Mouse (Mus musculus): Measurements from ENCODE around the gene Evi2b. TPM values are rescaled to one million over a fixed set of nuclear protein-coding genes. Genes with fewer than 3 reads are reported as not detected.

The Evi2b gene
- polyA plus RNA-seq, 1 experiment: 56.7 TPM

DNA sequence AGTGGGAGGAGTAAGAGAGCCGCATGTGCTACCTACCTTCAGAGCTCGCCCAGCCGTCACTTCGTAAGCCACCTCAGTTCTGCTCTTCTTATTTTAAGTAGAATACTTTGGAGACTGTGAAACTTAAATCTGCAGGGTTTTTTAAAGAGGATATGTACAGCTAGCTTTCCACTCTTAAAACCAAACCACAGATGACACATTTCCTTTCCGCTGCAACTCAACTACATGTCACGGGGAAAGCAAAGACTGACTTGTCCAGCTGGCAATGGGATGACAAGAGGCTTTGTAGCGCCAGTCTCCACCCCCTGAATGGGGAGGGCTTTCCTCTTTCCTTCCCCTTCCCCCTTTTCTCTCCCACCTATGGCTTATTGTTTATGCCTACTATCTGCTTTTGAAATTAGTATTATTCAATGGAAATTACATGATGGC, 6.8 kb upstream of the Evi2b start, which contains the start of the genes Evi2 and Evi2a:
Evi2 (minus strand) TSS at position 257 of the 429 bp plus-strand sequence.
Evi2a (minus strand) TSS at position 277 of the 429 bp plus-strand sequence.
- H3K4me3 ChIP-seq (ENCODE audit: extremely low read depth, insufficient read depth, insufficient read length): peak within 1 kb of the TSS; percentile 57
- TF ChIP-seq POLR2A (IDR thresholded peaks at IDR 0.05; ENCODE audit: low read depth, low read length): peak; percentile 37; the same call in 1 of the 2 replicates
- no peak for TF ChIP-seq CTCF (IDR thresholded peaks at IDR 0.05; ENCODE audit: extremely low read depth, insufficient read depth, insufficient read length, insufficient replicate concordance)
- peak within 1 kb of the TSS; percentile 81 for H3K27ac ChIP-seq (ENCODE audit: insufficient read depth, low read length)
- H3K36me3 ChIP-seq (ENCODE audit: control insufficient read depth, insufficient read depth, low read length): no peaks in the 10 kb centered on the region
- no peaks in the 10 kb centered on the region for H3K27me3 ChIP-seq (ENCODE audit: control insufficient read depth, insufficient read depth, low read length)
- peaks cover 7% of the 10 kb centered on the region; the same call in 1 of the 2 replicates for H3K4me1 ChIP-seq (ENCODE audit: control insufficient read depth, insufficient read depth, insufficient read length)
- 10% methylated on average over 7 of the region's 7 CpGs for WGBS
- DNase-seq (ENCODE audit: low read depth in 1 of 2, low spot score in 2 of 2): peak; percentile 51 to 77

DNA sequence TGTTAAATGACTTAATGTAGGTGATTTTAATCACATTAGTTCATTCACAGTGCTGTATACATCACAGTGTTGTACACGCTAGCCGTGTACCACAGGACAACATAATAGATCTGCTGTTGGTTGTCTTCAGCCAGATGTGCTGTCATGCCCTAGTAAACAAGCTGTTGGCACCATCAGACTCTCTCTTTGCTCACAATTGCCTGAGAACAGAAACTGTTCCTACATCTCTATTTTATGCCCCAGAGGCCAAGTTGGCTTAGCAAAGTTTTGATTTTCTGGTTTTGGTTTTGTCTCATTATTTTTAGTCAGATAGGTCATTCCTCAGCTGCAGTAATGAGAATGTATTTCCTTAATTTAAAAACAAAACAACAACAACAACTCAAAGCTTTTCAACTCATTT, 6.2 kb upstream of the Evi2b start:
- DNase-seq (ENCODE audit: low read depth in 1 of 2, low spot score in 2 of 2): peak in 1 of 2 experiments; percentile 20
- Histone ChIP-seq H3K4me1 (ENCODE audit: control insufficient read depth, insufficient read depth, insufficient read length) (peaks cover 9% of the 10 kb centered on the region; the same call in 1 of the 2 replicates), H3K27ac (ENCODE audit: insufficient read depth, low read length) (peak overlapping the region; percentile 71; the same call in 1 of the 2 replicates), H3K27me3 (ENCODE audit: control insufficient read depth, insufficient read depth, low read length) (no peaks in the 10 kb centered on the region), H3K4me3 (ENCODE audit: extremely low read depth, insufficient read depth, insufficient read length) (peak overlapping the region; percentile 43), H3K36me3 (ENCODE audit: control insufficient read depth, insufficient read depth, low read length) (no peaks in the 10 kb centered on the region)
- TF ChIP-seq CTCF (IDR thresholded peaks at IDR 0.05; ENCODE audit: extremely low read depth, insufficient read depth, insufficient read length, insufficient replicate concordance) (no peak), POLR2A (IDR thresholded peaks at IDR 0.05; ENCODE audit: low read depth, low read length) (no peak)
- 31% methylated on average over 2 of the region's 2 CpGs for WGBS

GRCm38 (mm10) chr11:79529226-79529625, 5.7 kb upstream of the Evi2b start:
- H3K27ac ChIP-seq (ENCODE audit: insufficient read depth, low read length): peak overlapping the region; percentile 36; the same call in 1 of the 2 replicates
- no peak for DNase-seq (ENCODE audit: low read depth in 1 of 2, low spot score in 2 of 2)
- TF ChIP-seq CTCF (IDR thresholded peaks at IDR 0.05; ENCODE audit: extremely low read depth, insufficient read depth, insufficient read length, insufficient replicate concordance) (no peak), POLR2A (IDR thresholded peaks at IDR 0.05; ENCODE audit: low read depth, low read length) (no peak)
- H3K36me3 ChIP-seq (ENCODE audit: control insufficient read depth, insufficient read depth, low read length): no peaks in the 10 kb centered on the region
- peak overlapping the region; percentile 32; the same call in 1 of the 2 replicates for H3K4me3 ChIP-seq (ENCODE audit: extremely low read depth, insufficient read depth, insufficient read length)
- H3K4me1 ChIP-seq (ENCODE audit: control insufficient read depth, insufficient read depth, insufficient read length): peaks cover 9% of the 10 kb centered on the region; the same call in 1 of the 2 replicates
- H3K27me3 ChIP-seq (ENCODE audit: control insufficient read depth, insufficient read depth, low read length): no peaks in the 10 kb centered on the region
- 71% methylated on average over 6 of the region's 6 CpGs for WGBS

DNA sequence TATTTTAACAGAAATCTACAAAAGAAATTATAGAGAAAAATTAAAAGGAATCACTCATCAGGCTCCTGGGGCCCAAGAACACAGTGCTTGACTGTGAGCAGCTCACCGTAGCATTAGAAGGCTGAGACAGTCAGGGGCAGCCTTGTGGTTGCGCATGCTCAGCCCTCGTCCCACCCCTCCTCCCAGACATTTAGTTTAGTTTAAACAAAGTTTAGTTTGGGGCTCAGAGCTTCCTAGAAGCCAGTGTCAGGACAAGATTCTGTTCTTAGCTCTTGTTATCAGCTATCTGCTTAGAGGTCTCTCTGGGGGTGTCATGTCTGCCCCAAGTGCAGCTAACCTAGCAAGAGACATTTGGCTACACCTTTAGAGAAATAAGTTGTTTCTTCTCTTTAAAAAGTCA, 5.0 kb upstream of the Evi2b start:
- 15% methylated on average over 3 of the region's 3 CpGs for WGBS
- peaks cover 9% of the 10 kb centered on the region; the same call in 1 of the 2 replicates for H3K4me1 ChIP-seq (ENCODE audit: control insufficient read depth, insufficient read depth, insufficient read length)
- DNase-seq (ENCODE audit: low read depth in 1 of 2, low spot score in 2 of 2): peak in 1 of 2 experiments; percentile 55
- H3K4me3 ChIP-seq (ENCODE audit: extremely low read depth, insufficient read depth, insufficient read length): peak overlapping the region; percentile 16; the same call in 1 of the 2 replicates
- no peak; the same call in 1 of the 2 replicates for TF ChIP-seq POLR2A (IDR thresholded peaks at IDR 0.05; ENCODE audit: low read depth, low read length)
- TF ChIP-seq CTCF (IDR thresholded peaks at IDR 0.05; ENCODE audit: extremely low read depth, insufficient read depth, insufficient read length, insufficient replicate concordance): no peak
- peak overlapping the region; percentile 92 for H3K27ac ChIP-seq (ENCODE audit: insufficient read depth, low read length)
- H3K27me3 ChIP-seq (ENCODE audit: control insufficient read depth, insufficient read depth, low read length): no peaks in the 10 kb centered on the region
- H3K36me3 ChIP-seq (ENCODE audit: control insufficient read depth, insufficient read depth, low read length): no peaks in the 10 kb centered on the region

- Histone ChIP-seq H3K4me1 (ENCODE audit: control insufficient read depth, insufficient read depth, insufficient read length) (peaks cover 9% of the 10 kb centered on the region; the same call in 1 of the 2 replicates), H3K27me3 (ENCODE audit: control insufficient read depth, insufficient read depth, low read length) (no peaks in the 10 kb centered on the region), H3K4me3 (ENCODE audit: extremely low read depth, insufficient read depth, insufficient read length) (peak overlapping the region; percentile 39), H3K36me3 (ENCODE audit: control insufficient read depth, insufficient read depth, low read length) (no peaks in the 10 kb centered on the region), H3K27ac (ENCODE audit: insufficient read depth, low read length) (peak overlapping the region; percentile 92)
- WGBS: 21% methylated on average over 5 of the region's 5 CpGs
- peak in 1 of 2 experiments; percentile 64 for DNase-seq (ENCODE audit: low read depth in 1 of 2, low spot score in 2 of 2)
- peak; percentile 8; the same call in 1 of the 2 replicates for TF ChIP-seq POLR2A (IDR thresholded peaks at IDR 0.05; ENCODE audit: low read depth, low read length)
- no peak for TF ChIP-seq CTCF (IDR thresholded peaks at IDR 0.05; ENCODE audit: extremely low read depth, insufficient read depth, insufficient read length, insufficient replicate concordance)
These were observed 4.3 kb upstream of the Evi2b start for GRCm38 (mm10) chr11:79527739-79528384.

GRCm38 (mm10) chr11:79527015-79527738, 3.6 kb upstream of the Evi2b start:
- H3K27me3 ChIP-seq (ENCODE audit: control insufficient read depth, insufficient read depth, low read length): no peaks in the 10 kb centered on the region
- peaks cover 9% of the 10 kb centered on the region; the same call in 1 of the 2 replicates for H3K4me1 ChIP-seq (ENCODE audit: control insufficient read depth, insufficient read depth, insufficient read length)
- DNase-seq (ENCODE audit: low read depth in 1 of 2, low spot score in 2 of 2): peak in 1 of 2 experiments; percentile 41
- WGBS: 19% methylated on average over 15 of the region's 15 CpGs
- TF ChIP-seq POLR2A (IDR thresholded peaks at IDR 0.05; ENCODE audit: low read depth, low read length) (no peak; the same call in 1 of the 2 replicates), CTCF (IDR thresholded peaks at IDR 0.05; ENCODE audit: extremely low read depth, insufficient read depth, insufficient read length, insufficient replicate concordance) (no peak)
- H3K27ac ChIP-seq (ENCODE audit: insufficient read depth, low read length): peak overlapping the region; percentile 86
- no peaks in the 10 kb centered on the region for H3K36me3 ChIP-seq (ENCODE audit: control insufficient read depth, insufficient read depth, low read length)
- H3K4me3 ChIP-seq (ENCODE audit: extremely low read depth, insufficient read depth, insufficient read length): peak overlapping the region; percentile 39; the same call in 1 of the 2 replicates
